Mouse (Mus musculus) heart, embryonic 11.5 days (tissue): Measurements from ENCODE around the gene Hmgb1. TPM values are rescaled to one million over a fixed set of nuclear protein-coding genes. Genes with fewer than 3 reads are reported as not detected.
A peak's percentile ranks its signal among the peaks of the same experiment; 100 is the strongest.

Source experiments
- ATAC-seq: fragments of 200-750 bp; cut with Nextera tagmentation; replicated peaks from 2 replicates; pipeline ENCODE4 v1.8.0; 2017; ENCODE audit warnings: moderate library complexity; ENCODE audit not compliant: insufficient number of reproducible peaks, low FRiP score, low TSS enrichment
- H3K27ac ChIP-seq: fragments of 300-500 bp; sonication (generic); 2 replicates; pipeline ENCODE4 v1.5.1; 2014; ENCODE audit warnings: mild to moderate bottlenecking, low read depth, low read length
- H3K27me3 ChIP-seq: fragments of 300-500 bp; sonication (generic); 2 replicates; pipeline ENCODE4 v1.6.1; 2014; ENCODE audit warnings: mild to moderate bottlenecking, low read length, mixed read lengths; ENCODE audit not compliant: control insufficient read depth, insufficient read depth
- H3K36me3 ChIP-seq: fragments of 300-500 bp; sonication (generic); 2 replicates; pipeline ENCODE4 v1.6.1; 2014; ENCODE audit warnings: mild to moderate bottlenecking, low read length, moderate library complexity, mixed read lengths; ENCODE audit not compliant: control insufficient read depth, insufficient read depth
- H3K4me1 ChIP-seq: fragments of 300-500 bp; sonication (generic); 2 replicates; pipeline ENCODE4 v1.6.1; 2014; ENCODE audit warnings: low read length; ENCODE audit not compliant: control insufficient read depth, insufficient read depth
- H3K4me2 ChIP-seq: fragments of 300-500 bp; sonication (generic); 2 replicates; pipeline ENCODE4 v1.6.1; 2014; ENCODE audit warnings: mild to moderate bottlenecking, moderate library complexity
- H3K4me3 ChIP-seq: fragments of 300-500 bp; sonication (generic); 2 replicates; pipeline ENCODE4 v1.5.1; 2014; ENCODE audit warnings: low read depth, low read length
- H3K9ac ChIP-seq: fragments of 300-500 bp; sonication (generic); 2 replicates; pipeline ENCODE4 v1.6.1; 2014; ENCODE audit warnings: mild to moderate bottlenecking, low read depth, low read length, moderate library complexity
- H3K9me3 ChIP-seq: fragments of 300-500 bp; sonication (generic); replicated peaks from 2 replicates; pipeline ENCODE4 v1.6.1; 2016; ENCODE audit warnings: low read length; ENCODE audit not compliant: control insufficient read depth
- WGBS: fragments of 180-500 bp; shearing (Covaris S2); extraction: QIAGEN DNeasy Blood & Tissue Kit; methylation state at CpG from one replicate; pipeline ENCODE4 v1.1.7; 2014; ENCODE audit not compliant: insufficient replicate concordance; 5-methylcytosine and 5-hydroxymethylcytosine counted together
- polyA plus RNA-seq: library from polyadenylated mRNA; unstranded; fragments of >200 nt; fragmentation: Nextera tagmentation; extraction: Ambion mirVana; gene quantifications from 2 replicates; pipeline ENCODE4 v1.2.1, GENCODE M21; 2014

Hmgb1 gene
- polyA plus RNA-seq, 1 experiment from 2014 or later = 1,031 TPM

- Histone ChIP-seq H3K36me3 (no peaks in the 10 kb centered on the region), H3K4me2 (no peak overlapping the region), H3K4me1 (peaks cover 11% of the 10 kb centered on the region; the same call in 1 of the 2 replicates), H3K27me3 (no peaks in the 10 kb centered on the region), H3K9ac (no peak overlapping the region), H3K4me3 (no peak overlapping the region), H3K9me3 (no peaks in the 10 kb centered on the region), H3K27ac (no peak overlapping the region)
- WGBS = 71% methylated on average over 10 of the region's 10 CpGs
- no peak for ATAC-seq
Measured at GRCm38 (mm10) chr5:149135455-149136354, 48.6 kb downstream of the Hmgb1 start.

GRCm38 (mm10) chr5:149134751-149135454 lies 49.4 kb downstream of the Hmgb1 start:
- ATAC-seq = no peak
- Histone ChIP-seq H3K9me3 (no peaks in the 10 kb centered on the region), H3K9ac (no peak overlapping the region), H3K36me3 (no peaks in the 10 kb centered on the region), H3K4me1 (peaks cover 11% of the 10 kb centered on the region; the same call in 1 of the 2 replicates), H3K4me2 (0 out of 2 replicates have a peak overlapping the region, but pooled peaks have one; percentile 6), H3K4me3 (no peak overlapping the region), H3K27ac (no peak overlapping the region), H3K27me3 (no peaks in the 10 kb centered on the region)
- 56% methylated on average over 10 of the region's 10 CpGs for WGBS

DNA sequence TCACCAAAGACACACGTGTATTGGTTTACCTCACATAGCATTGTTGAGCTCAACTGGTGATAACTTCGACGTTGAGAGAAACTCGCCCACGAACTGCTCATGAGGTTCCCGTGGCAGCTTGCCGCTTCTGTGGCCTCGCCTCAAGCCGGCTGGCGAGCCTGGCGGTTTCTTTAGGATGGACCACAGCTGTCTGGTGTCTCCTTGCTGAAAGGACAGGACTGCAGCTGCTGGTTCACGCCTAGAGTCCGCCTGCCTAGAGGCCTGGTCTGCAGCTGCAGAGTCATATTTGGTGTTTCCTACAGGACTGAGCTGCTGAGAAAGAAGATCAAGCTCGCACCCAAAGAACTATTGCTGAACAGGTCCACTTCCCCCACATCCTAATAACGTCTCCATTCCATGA lies 55.8 kb downstream of the Hmgb1 start:
- H3K9ac ChIP-seq = no peak overlapping the region
- no peak overlapping the region for H3K27ac ChIP-seq
- H3K4me1 ChIP-seq = no peaks in the 10 kb centered on the region
- 72% methylated on average over 15 of the region's 15 CpGs for WGBS
- no peak overlapping the region for H3K4me2 ChIP-seq
- no peak overlapping the region for H3K4me3 ChIP-seq
- no peaks in the 10 kb centered on the region for H3K36me3 ChIP-seq
- no peaks in the 10 kb centered on the region for H3K9me3 ChIP-seq
- no peaks in the 10 kb centered on the region for H3K27me3 ChIP-seq
- no peak for ATAC-seq

DNA sequence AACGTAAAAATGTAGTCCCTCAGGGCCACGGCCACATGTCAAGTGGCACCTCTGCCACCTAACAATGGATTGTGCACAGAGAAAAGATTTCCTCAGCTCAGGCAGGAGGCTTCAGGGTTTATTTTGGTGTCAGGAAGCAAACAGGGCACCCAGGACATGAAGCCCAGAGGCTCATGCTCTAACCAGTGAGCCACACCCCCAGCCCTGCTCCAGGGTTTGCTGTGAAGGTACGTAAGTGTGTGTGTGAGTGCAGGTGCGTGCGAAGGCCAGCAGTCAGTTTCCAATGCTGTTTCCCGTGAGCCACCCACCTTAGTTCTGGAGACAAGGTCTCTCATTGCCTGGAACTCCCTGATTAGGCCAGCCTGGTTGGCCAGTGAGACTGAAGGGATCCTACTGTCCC lies 60.5 kb downstream of the Hmgb1 start:
- Histone ChIP-seq H3K4me3 (no peak overlapping the region), H3K9me3 (no peaks in the 10 kb centered on the region), H3K36me3 (no peaks in the 10 kb centered on the region), H3K27ac (no peak overlapping the region), H3K9ac (no peak overlapping the region), H3K4me2 (no peak overlapping the region), H3K4me1 (no peaks in the 10 kb centered on the region), H3K27me3 (no peaks in the 10 kb centered on the region)
- no peak for ATAC-seq
- WGBS = 80% methylated on average over 6 of the region's 6 CpGs

GRCm38 (mm10) chr5:149119341-149119881 lies 64.9 kb downstream of the Hmgb1 start:
- H3K9ac ChIP-seq = no peak overlapping the region
- no peaks in the 10 kb centered on the region for H3K9me3 ChIP-seq
- ATAC-seq = no peak
- no peaks in the 10 kb centered on the region for H3K36me3 ChIP-seq
- H3K4me2 ChIP-seq = no peak overlapping the region
- WGBS = 84% methylated on average over 16 of the region's 16 CpGs
- H3K4me1 ChIP-seq = no peaks in the 10 kb centered on the region
- no peak overlapping the region for H3K4me3 ChIP-seq
- no peaks in the 10 kb centered on the region for H3K27me3 ChIP-seq
- H3K27ac ChIP-seq = no peak overlapping the region

- H3K27ac ChIP-seq = no peak overlapping the region
Measured at GRCm38 (mm10) chr5:149117815-149118547, 66.3 kb downstream of the Hmgb1 start.

DNA sequence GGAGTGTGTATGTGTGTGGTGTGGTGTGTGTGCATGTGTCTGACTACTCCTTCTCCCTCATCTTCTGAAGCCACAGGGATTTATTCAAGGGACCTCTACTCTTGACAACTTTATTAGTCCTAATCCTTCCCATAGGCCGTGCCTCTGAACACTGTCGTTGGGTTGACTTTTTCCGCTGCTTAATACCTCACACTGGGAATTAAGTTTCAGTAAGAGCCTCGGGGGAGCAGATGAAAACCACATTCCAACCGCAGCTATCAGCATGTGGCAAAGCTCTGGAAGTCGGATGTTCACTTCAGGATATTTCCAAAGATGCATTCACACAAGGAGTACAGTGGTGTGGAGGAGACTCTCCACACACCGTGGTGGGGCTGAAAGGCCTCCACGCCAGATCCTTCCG lies 69.7 kb downstream of the Hmgb1 start:
- 64% methylated on average over 9 of the region's 9 CpGs for WGBS
- Histone ChIP-seq H3K9me3 (no peaks in the 10 kb centered on the region), H3K4me3 (no peak overlapping the region), H3K4me1 (no peaks in the 10 kb centered on the region), H3K9ac (no peak overlapping the region), H3K27ac (no peak overlapping the region), H3K27me3 (no peaks in the 10 kb centered on the region), H3K4me2 (no peak overlapping the region), H3K36me3 (no peaks in the 10 kb centered on the region)
- ATAC-seq = no peak

More at GRCm38 (mm10) chr5:149117815-149118547, 66.3 kb downstream of the Hmgb1 start:
- 32% methylated on average over 7 of the region's 7 CpGs for WGBS
- Histone ChIP-seq H3K4me1 (no peaks in the 10 kb centered on the region), H3K9me3 (no peaks in the 10 kb centered on the region), H3K9ac (no peak overlapping the region), H3K4me2 (no peak overlapping the region), H3K36me3 (no peaks in the 10 kb centered on the region), H3K4me3 (no peak overlapping the region), H3K27me3 (no peaks in the 10 kb centered on the region)
- no peak for ATAC-seq

- ATAC-seq = no peak
- H3K27ac ChIP-seq = no peak overlapping the region
- no peak overlapping the region for H3K4me3 ChIP-seq
- WGBS = 83% methylated on average over 7 of the region's 7 CpGs
- H3K9ac ChIP-seq = no peak overlapping the region
- H3K27me3 ChIP-seq = no peaks in the 10 kb centered on the region
- H3K36me3 ChIP-seq = no peaks in the 10 kb centered on the region
- H3K9me3 ChIP-seq = no peaks in the 10 kb centered on the region
- H3K4me2 ChIP-seq = no peak overlapping the region
- no peaks in the 10 kb centered on the region for H3K4me1 ChIP-seq
Measured at GRCm38 (mm10) chr5:149114034-149114433, 70.3 kb downstream of the Hmgb1 start.
